Mouse (Mus musculus) left cerebral cortex, adult 2 months (tissue): Measurements from ENCODE around the gene Ppp1r14a. TPM values are rescaled to one million over a fixed set of nuclear protein-coding genes. Genes with fewer than 3 reads are reported as not detected.

Experiments
- DNase-seq, 2 experiments: peaks; one replicate each; pipeline ENCODE4 v3.0.0; 2021 to 2022; ENCODE audit warnings: low spot score in 2 of 2, mixed read lengths in 1 of 2; ENCODE audit errors: extremely low spot score in 1 of 2
- H3K27ac ChIP-seq: fragments of 200-600 bp; 2 replicates; pipeline ENCODE4 v1.8.1; 2022
- H3K4me3 ChIP-seq: fragments of 200-600 bp; 2 replicates; pipeline ENCODE4 v1.8.1; 2022
- CTCF ChIP-seq: fragments of 200-600 bp; IDR thresholded peaks from 2 replicates; pipeline ENCODE4 v1.8.1; 2022; ENCODE audit warnings: antibody characterized with exemption, mild to moderate bottlenecking, moderate library complexity
- intact Hi-C: fragments of 180-260 bp; cut with DNase I; formaldehyde crosslinking; loops from one replicate; pipeline ENCODE4 v1.15.1; 2025
- total RNA-seq, 2 experiments: library from RNA; stranded (reverse); gene quantifications; 2 replicates each; pipeline ENCODE4 v1.2.3; 2021

The Ppp1r14a gene
- total RNA-seq, 2 experiments from 2014 or later, result 15.1 to 18.2 TPM

- no peak for DNase-seq
- Histone ChIP-seq H3K4me3 (no peak overlapping the region), H3K27ac (no peak overlapping the region)
- intact Hi-C loops, result no loop called here
- no peak for TF ChIP-seq CTCF
These were observed 29.1 kb upstream of the Ppp1r14a start for GRCm38 (mm10) chr7:29259781-29260730.

GRCm38 (mm10) chr7:29262151-29262550 is 27.0 kb upstream of the Ppp1r14a start:
- Histone ChIP-seq H3K27ac (no peak overlapping the region), H3K4me3 (no peak overlapping the region)
- TF ChIP-seq CTCF, result no peak
- no peak for DNase-seq
- intact Hi-C loops, result no loop called here

GRCm38 (mm10) chr7:29263831-29264230 is 25.3 kb upstream of the Ppp1r14a start:
- intact Hi-C loops, result no loop called here
- H3K27ac ChIP-seq, result no peak overlapping the region
- no peak for DNase-seq
- TF ChIP-seq CTCF, result no peak
- H3K4me3 ChIP-seq, result no peak overlapping the region

GRCm38 (mm10) chr7:29265636-29266035 is 23.5 kb upstream of the Ppp1r14a start:
- intact Hi-C loops, result no loop called here
- Histone ChIP-seq H3K27ac (no peak overlapping the region), H3K4me3 (no peak overlapping the region)
- DNase-seq, result no peak
- no peak for TF ChIP-seq CTCF

- no peak for TF ChIP-seq CTCF
- DNase-seq, result no peak
- no peak overlapping the region for H3K27ac ChIP-seq
- intact Hi-C loops, result no loop called here
- no peak overlapping the region for H3K4me3 ChIP-seq
These were observed 22.2 kb upstream of the Ppp1r14a start for GRCm38 (mm10) chr7:29266931-29267330.

- no peak for TF ChIP-seq CTCF
These were observed 18.7 kb upstream of the Ppp1r14a start for GRCm38 (mm10) chr7:29270445-29270844.

GRCm38 (mm10) chr7:29271687-29272465 is 17.2 kb upstream of the Ppp1r14a start:
- H3K27ac ChIP-seq, result no peak overlapping the region
- DNase-seq, result no peak
- TF ChIP-seq CTCF, result no peak
- intact Hi-C loops, result no loop called here
- H3K4me3 ChIP-seq, result no peak overlapping the region

More at GRCm38 (mm10) chr7:29270445-29270844, 18.7 kb upstream of the Ppp1r14a start:
- Histone ChIP-seq H3K27ac (no peak overlapping the region), H3K4me3 (no peak overlapping the region)
- no peak for DNase-seq
- intact Hi-C loops, result no loop called here

GRCm38 (mm10) chr7:29276715-29277114 is 12.4 kb upstream of the Ppp1r14a start:
- no peak overlapping the region for H3K4me3 ChIP-seq
- TF ChIP-seq CTCF, result no peak
- no peak overlapping the region for H3K27ac ChIP-seq
- intact Hi-C loops, result no loop called here
- no peak for DNase-seq

- DNase-seq, result no peak
- TF ChIP-seq CTCF, result no peak
- H3K27ac ChIP-seq, result no peak overlapping the region
- intact Hi-C loops, result no loop called here
- H3K4me3 ChIP-seq, result no peak overlapping the region
These were observed 11.6 kb upstream of the Ppp1r14a start for GRCm38 (mm10) chr7:29277510-29277909.

GRCm38 (mm10) chr7:29279261-29279660 is 9.8 kb upstream of the Ppp1r14a start:
- Histone ChIP-seq H3K4me3 (no peak overlapping the region), H3K27ac (no peak overlapping the region)
- DNase-seq, result no peak
- intact Hi-C loops, result no loop called here
- TF ChIP-seq CTCF, result no peak

- TF ChIP-seq CTCF, result no peak
- H3K27ac ChIP-seq, result no peak overlapping the region
- DNase-seq, result no peak
- no peak overlapping the region for H3K4me3 ChIP-seq
- intact Hi-C loops, result no loop called here
These were observed 9.2 kb upstream of the Ppp1r14a start for GRCm38 (mm10) chr7:29279924-29280323.

- H3K27ac ChIP-seq, result no peak overlapping the region
- H3K4me3 ChIP-seq, result peak overlapping the region; percentile 60
- no peak for DNase-seq
- no peak for TF ChIP-seq CTCF
- intact Hi-C loops, result no loop called here
These were observed 8.3 kb upstream of the Ppp1r14a start for GRCm38 (mm10) chr7:29280801-29281200.
